Mouse (Mus musculus) forebrain, embryonic 16.5 days (tissue): Measurements from ENCODE around the gene Atxn3. TPM values are rescaled to one million over a fixed set of nuclear protein-coding genes. Genes with fewer than 3 reads are reported as not detected.

Experiments
- ATAC-seq: fragments of 200-750 bp; cut with Nextera tagmentation; 2 replicates; pipeline ENCODE4 v1.8.0; 2017; ENCODE audit warnings: mild to moderate bottlenecking, moderate library complexity
- H3K27ac ChIP-seq: fragments of 300-500 bp; sonication (generic); 2 replicates; pipeline ENCODE4 v1.5.1; 2014; ENCODE audit warnings: low read length, control low read depth
- H3K27me3 ChIP-seq: fragments of 300-500 bp; sonication (generic); replicated peaks from 2 replicates; pipeline ENCODE4 v1.6.1; 2014; ENCODE audit warnings: low read length; ENCODE audit not compliant: control insufficient read depth, insufficient read depth
- H3K36me3 ChIP-seq: fragments of 300-500 bp; sonication (generic); 2 replicates; pipeline ENCODE4 v1.6.1; 2014; ENCODE audit not compliant: control insufficient read depth, insufficient read depth
- H3K4me1 ChIP-seq: fragments of 300-500 bp; sonication (generic); replicated peaks from 2 replicates; pipeline ENCODE4 v1.6.1; 2014; ENCODE audit warnings: low read length; ENCODE audit not compliant: control insufficient read depth, insufficient read depth
- H3K4me2 ChIP-seq: fragments of 300-500 bp; sonication (generic); 2 replicates; pipeline ENCODE4 v1.6.1; 2014; ENCODE audit warnings: mild to moderate bottlenecking, low read length, control low read depth
- H3K4me3 ChIP-seq: fragments of 300-500 bp; sonication (generic); replicated peaks from 2 replicates; pipeline ENCODE4 v1.5.1; 2014; ENCODE audit warnings: mild to moderate bottlenecking, low read length, control low read depth
- H3K9ac ChIP-seq: fragments of 300-500 bp; sonication (generic); replicated peaks from 2 replicates; pipeline ENCODE4 v1.6.1; 2014; ENCODE audit warnings: low read depth, low read length, control low read depth
- H3K9me3 ChIP-seq: fragments of 300-500 bp; sonication (generic); 2 replicates; pipeline ENCODE4 v1.6.1; 2016; ENCODE audit warnings: low read length; ENCODE audit not compliant: control insufficient read depth
- WGBS: fragments of 180-500 bp; shearing (Covaris S2); extraction: QIAGEN DNeasy Blood & Tissue Kit; methylation state at CpG from one replicate; pipeline ENCODE4 v1.1.7; 2014; 5-methylcytosine and 5-hydroxymethylcytosine counted together
- polyA plus RNA-seq: library from polyadenylated mRNA; unstranded; fragments of >200 nt; fragmentation: Nextera tagmentation; extraction: Ambion mirVana; gene quantifications from 2 replicates; pipeline ENCODE4 v1.2.1, GENCODE M21; 2015

Gene Atxn3
- polyA plus RNA-seq, 1 experiment from 2014 or later = 14.3 TPM

DNA sequence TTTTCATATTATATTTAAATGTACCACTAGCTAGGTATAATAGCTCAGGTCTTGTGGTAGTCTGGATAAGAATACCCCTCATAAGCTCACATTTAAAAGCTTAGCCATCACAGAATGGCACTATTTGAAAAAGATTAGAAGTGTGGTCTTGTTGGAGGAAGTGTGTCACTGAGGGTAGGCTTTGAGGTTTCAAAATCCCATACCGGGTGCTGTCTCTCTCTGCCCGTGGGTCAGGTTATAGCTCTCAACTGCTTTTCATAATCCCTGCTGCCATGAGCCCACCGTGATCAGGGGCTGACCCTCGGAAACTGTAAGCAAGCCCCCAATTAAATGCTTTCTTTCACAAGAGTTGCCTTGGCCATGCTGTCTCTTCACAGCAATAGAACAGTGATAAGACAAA is 53.1 kb downstream of the Atxn3 start:
- Histone ChIP-seq H3K4me3 (no peak overlapping the region), H3K36me3 (peaks cover 5% of the 10 kb centered on the region; the same call in 1 of the 2 replicates), H3K4me1 (no peaks in the 10 kb centered on the region), H3K4me2 (no peak overlapping the region), H3K9ac (no peak overlapping the region), H3K9me3 (no peaks in the 10 kb centered on the region), H3K27ac (no peak overlapping the region), H3K27me3 (no peaks in the 10 kb centered on the region)
- WGBS = 90% methylated on average over 4 of the region's 4 CpGs
- no peak for ATAC-seq

DNA sequence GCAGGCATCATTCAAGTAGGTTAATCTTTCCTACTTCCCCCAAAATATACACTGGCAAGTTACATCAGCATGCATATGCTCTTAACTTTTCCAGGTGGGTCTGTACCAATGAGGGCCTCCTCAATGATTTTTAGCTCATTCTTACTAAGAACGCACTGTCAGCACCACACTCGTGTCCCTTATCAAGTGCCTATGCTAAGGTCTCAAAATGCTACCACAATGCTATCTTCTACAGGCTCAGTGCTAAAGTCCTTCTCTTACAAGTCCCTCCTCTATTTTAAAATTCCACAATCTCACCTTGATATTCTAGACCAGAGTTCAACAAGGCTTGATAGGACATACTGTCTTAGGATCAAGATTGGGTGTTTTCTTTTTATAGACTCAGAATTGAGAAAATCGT is 53.9 kb downstream of the Atxn3 start:
- 95% methylated on average over 3 of the region's 3 CpGs for WGBS
- no peak overlapping the region for H3K27ac ChIP-seq
- no peak for ATAC-seq
- no peaks in the 10 kb centered on the region for H3K4me1 ChIP-seq
- no peaks in the 10 kb centered on the region for H3K9me3 ChIP-seq
- no peak overlapping the region for H3K9ac ChIP-seq
- no peak overlapping the region for H3K4me2 ChIP-seq
- no peaks in the 10 kb centered on the region for H3K27me3 ChIP-seq
- no peak overlapping the region for H3K4me3 ChIP-seq
- H3K36me3 ChIP-seq = peaks cover 5% of the 10 kb centered on the region; the same call in 1 of the 2 replicates

DNA sequence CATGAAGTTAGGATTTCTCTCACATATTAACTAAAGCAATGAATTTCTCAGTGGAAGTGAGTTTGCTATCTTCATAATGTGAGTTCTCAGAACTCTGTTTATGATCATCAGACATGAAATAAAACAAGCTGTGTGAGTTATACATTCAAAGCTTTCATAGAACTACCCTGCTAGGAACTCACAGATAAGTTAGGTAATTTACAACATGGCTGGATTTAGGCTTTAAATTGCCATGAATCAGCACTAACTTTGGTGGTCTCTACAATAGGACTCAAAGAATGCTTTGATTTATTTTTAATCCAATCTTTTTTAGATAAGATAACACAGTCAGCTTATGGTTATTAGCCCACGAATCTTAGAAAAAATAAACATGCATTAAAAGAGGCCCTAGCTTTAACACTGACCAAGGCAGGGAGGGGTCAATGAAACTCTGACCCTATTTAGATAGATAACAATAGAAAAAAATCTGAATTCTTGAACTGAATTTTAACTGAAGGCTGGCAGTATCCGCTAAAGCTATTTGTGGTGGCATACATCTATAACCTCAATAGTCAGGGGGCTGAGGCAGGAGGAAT is 58.3 kb downstream of the Atxn3 start:
- no peaks in the 10 kb centered on the region for H3K4me1 ChIP-seq
- no peak for ATAC-seq
- no peak overlapping the region for H3K27ac ChIP-seq
- no peak overlapping the region for H3K9ac ChIP-seq
- peaks cover 2% of the 10 kb centered on the region; the same call in 1 of the 2 replicates for H3K36me3 ChIP-seq
- WGBS = 95% methylated on average over 2 of the region's 2 CpGs
- no peaks in the 10 kb centered on the region for H3K9me3 ChIP-seq
- H3K27me3 ChIP-seq = no peaks in the 10 kb centered on the region
- no peak overlapping the region for H3K4me3 ChIP-seq
- H3K4me2 ChIP-seq = no peak overlapping the region

DNA sequence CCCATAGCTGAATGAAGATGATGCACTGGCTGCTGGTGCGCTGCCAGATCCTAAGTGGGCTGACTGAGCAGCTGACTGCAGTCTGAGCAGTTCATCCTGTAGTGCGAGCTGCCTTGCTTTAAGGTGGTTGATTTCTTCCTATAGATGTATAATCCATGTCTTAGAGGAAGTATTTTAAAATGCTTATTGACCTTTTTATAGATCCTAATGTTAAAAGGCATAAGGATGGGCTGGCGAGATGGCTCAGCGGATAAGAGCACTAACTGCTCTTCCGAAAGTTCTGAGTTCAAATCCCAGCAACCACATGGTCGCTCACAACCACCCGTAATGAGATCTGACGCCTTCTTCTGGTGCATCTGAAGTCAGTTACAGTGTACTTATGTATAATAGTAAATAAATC is 59.1 kb downstream of the Atxn3 start:
- Histone ChIP-seq H3K9me3 (no peaks in the 10 kb centered on the region), H3K9ac (no peak overlapping the region), H3K36me3 (peaks cover 5% of the 10 kb centered on the region; the same call in 1 of the 2 replicates), H3K4me2 (no peak overlapping the region), H3K27ac (no peak overlapping the region), H3K4me3 (no peak overlapping the region), H3K4me1 (no peaks in the 10 kb centered on the region), H3K27me3 (no peaks in the 10 kb centered on the region)
- no peak for ATAC-seq
- 97% methylated on average over 8 of the region's 8 CpGs for WGBS

DNA sequence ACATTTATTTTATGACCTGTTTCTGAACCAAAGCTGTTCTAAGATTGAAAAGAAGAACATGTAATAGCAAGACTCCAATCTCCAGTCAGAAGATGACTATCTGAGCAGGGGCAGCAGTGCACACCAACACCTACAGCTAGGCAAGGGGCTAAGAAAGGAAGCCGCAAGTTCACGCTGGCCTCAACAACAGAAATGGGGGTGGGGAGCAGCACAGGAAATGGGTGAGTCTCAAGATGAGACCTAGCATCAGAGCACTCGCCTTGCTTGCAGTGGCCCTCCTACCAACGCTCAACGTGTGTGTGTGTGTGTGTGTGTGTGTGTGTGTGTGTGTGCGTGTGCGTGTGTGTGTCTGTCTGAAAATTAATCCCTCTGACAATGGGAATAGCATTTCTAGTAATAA is 60.9 kb downstream of the Atxn3 start:
- no peak for ATAC-seq
- no peaks in the 10 kb centered on the region for H3K4me1 ChIP-seq

DNA sequence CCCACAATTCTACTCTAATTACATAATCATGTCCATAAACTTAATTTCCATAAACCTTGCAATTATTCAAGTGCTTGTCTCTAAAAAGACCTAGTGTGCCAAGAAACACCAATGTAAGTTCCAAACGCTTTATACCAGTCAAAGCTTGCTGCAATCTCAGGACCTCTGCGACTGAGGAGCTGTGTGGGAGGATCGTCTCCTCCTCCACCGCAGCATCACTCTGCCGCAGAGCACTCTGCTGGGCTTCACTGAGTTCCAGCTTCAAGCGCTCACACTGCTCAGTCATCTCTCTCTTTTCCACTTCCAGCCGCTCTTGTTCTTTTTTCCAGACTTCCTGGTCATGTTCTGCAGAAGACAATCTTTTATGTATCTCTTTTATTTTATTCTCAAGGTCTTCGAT is 64.8 kb downstream of the Atxn3 start:
- Histone ChIP-seq H3K9me3 (no peaks in the 10 kb centered on the region), H3K4me3 (no peak overlapping the region), H3K9ac (no peak overlapping the region), H3K27me3 (no peaks in the 10 kb centered on the region), H3K27ac (no peak overlapping the region), H3K4me1 (no peaks in the 10 kb centered on the region), H3K36me3 (peaks cover 18% of the 10 kb centered on the region), H3K4me2 (no peak overlapping the region)
- WGBS = 87% methylated on average over 8 of the region's 8 CpGs
- no peak for ATAC-seq

More for the DNA sequence above, 60.9 kb downstream of the Atxn3 start:
- H3K9ac ChIP-seq = no peak overlapping the region
- no peak overlapping the region for H3K4me3 ChIP-seq
- 94% methylated on average over 7 of the region's 7 CpGs for WGBS
- no peaks in the 10 kb centered on the region for H3K9me3 ChIP-seq
- no peak overlapping the region for H3K27ac ChIP-seq
- H3K4me2 ChIP-seq = no peak overlapping the region
- no peaks in the 10 kb centered on the region for H3K27me3 ChIP-seq
- H3K36me3 ChIP-seq = peaks cover 17% of the 10 kb centered on the region

DNA sequence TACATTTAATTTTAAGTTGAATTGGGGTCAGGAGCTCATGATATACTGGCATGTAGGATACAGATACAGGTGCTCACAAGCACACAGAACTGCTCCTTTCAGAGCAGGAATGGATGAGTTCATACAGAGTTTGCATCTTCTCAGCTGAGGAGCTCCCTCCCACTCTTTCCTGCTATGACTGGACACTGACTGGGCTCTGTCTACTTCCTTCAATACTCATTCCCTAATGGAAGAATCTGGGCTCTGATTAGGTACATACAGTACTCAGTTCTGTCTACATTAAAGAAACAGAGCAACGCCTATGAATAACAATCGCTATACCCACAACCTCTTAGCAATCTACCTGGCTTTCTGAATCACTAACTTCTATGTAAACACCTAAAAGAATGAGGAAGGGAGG is 65.2 kb downstream of the Atxn3 start:
- H3K4me2 ChIP-seq = no peak overlapping the region
- H3K4me1 ChIP-seq = no peaks in the 10 kb centered on the region
- H3K36me3 ChIP-seq = peaks cover 18% of the 10 kb centered on the region
- ATAC-seq = no peak
- H3K9me3 ChIP-seq = no peaks in the 10 kb centered on the region
- no peak overlapping the region for H3K27ac ChIP-seq
- H3K9ac ChIP-seq = no peak overlapping the region
- WGBS = 95% methylated on average over 2 of the region's 2 CpGs
- no peaks in the 10 kb centered on the region for H3K27me3 ChIP-seq
- H3K4me3 ChIP-seq = no peak overlapping the region

DNA sequence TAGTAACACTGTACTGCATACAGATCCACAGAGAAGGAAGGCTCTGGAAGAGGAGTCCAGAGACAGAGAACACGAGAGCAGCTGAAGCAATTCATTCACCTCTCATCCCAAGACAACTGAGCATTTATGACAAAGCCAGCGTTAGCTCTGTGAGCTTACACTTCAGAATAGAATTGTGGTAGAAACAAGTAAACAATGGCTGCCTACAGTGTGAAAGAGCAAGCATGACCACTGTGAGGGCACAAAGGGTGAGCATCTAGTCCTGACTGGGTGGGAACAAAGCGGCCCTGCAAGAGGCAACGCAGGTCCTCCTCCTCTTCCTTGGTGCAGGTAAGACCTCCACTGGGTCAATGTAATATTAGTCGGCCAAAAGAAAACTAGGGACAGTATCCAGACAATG is 67.0 kb downstream of the Atxn3 start:
- WGBS = 84% methylated on average over 5 of the region's 5 CpGs
- no peaks in the 10 kb centered on the region for H3K27me3 ChIP-seq
- no peak overlapping the region for H3K27ac ChIP-seq
- no peak overlapping the region for H3K4me2 ChIP-seq
- H3K9me3 ChIP-seq = no peaks in the 10 kb centered on the region
- no peak overlapping the region for H3K4me3 ChIP-seq
- H3K36me3 ChIP-seq = peaks cover 24% of the 10 kb centered on the region
- ATAC-seq = no peak
- H3K4me1 ChIP-seq = no peaks in the 10 kb centered on the region
- H3K9ac ChIP-seq = no peak overlapping the region

DNA sequence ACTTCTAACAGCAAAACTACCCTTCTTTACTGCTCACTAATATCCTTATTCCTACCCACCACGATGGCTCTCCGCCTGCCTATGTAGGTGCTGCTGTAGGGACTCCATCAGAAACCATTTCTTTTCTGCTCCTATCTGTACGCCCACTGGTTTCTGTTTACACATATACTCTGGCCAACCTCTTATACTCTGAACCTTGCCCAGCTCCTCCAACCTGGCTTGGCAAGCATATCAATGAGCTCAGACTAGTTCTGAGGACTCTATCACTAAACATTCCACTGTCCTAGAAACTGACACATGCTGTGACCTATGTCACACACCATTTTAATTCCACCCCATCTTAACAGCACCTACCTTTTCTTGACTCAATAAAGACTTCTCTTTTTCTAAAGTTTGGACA is 68.7 kb downstream of the Atxn3 start:
- H3K4me3 ChIP-seq = no peak overlapping the region
- H3K27ac ChIP-seq = no peak overlapping the region
- H3K27me3 ChIP-seq = no peaks in the 10 kb centered on the region
- no peak overlapping the region for H3K9ac ChIP-seq
- ATAC-seq = no peak
- peaks cover 31% of the 10 kb centered on the region for H3K36me3 ChIP-seq
- H3K4me2 ChIP-seq = no peak overlapping the region
- no peaks in the 10 kb centered on the region for H3K4me1 ChIP-seq
- 95% methylated on average over 3 of the region's 3 CpGs for WGBS
- H3K9me3 ChIP-seq = no peaks in the 10 kb centered on the region

DNA sequence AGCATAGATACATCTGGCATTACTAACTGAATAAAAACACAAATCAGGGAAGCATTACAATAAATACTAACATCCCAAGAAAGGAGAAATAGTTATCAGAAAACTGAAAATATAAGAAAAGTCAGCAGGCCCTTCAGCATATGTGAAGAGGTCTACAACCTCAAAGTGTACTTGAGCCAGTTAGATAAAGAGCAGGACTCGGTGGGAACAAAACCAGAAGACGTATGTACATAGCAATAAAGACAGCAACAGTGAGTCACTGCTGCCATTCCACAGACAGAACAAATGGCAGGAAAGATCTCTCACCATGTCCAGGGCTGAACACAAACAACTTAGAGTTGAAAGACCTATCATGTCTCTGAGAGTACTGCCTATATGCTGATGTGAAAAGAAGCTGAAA is 69.7 kb downstream of the Atxn3 start:
- H3K4me3 ChIP-seq = no peak overlapping the region
- WGBS = 92% methylated on average over 2 of the region's 2 CpGs
- no peak overlapping the region for H3K4me2 ChIP-seq
- no peak overlapping the region for H3K9ac ChIP-seq
- peaks cover 29% of the 10 kb centered on the region for H3K36me3 ChIP-seq
- no peak for ATAC-seq
- no peaks in the 10 kb centered on the region for H3K27me3 ChIP-seq
- H3K27ac ChIP-seq = no peak overlapping the region
- no peaks in the 10 kb centered on the region for H3K4me1 ChIP-seq
- no peaks in the 10 kb centered on the region for H3K9me3 ChIP-seq
